Mouse (Mus musculus): ENCODE results near the gene Olfr638. TPM values are rescaled to one million over a fixed set of nuclear protein-coding genes. Genes with fewer than 3 reads are reported as not detected.
"Not testable (repeated sequence)": the region's sequence is repeated elsewhere in the genome, so short reads cannot be mapped to it uniquely, and the experiment has no call there.

The Olfr638 gene
- not detected for total RNA-seq (2021)

DNA sequence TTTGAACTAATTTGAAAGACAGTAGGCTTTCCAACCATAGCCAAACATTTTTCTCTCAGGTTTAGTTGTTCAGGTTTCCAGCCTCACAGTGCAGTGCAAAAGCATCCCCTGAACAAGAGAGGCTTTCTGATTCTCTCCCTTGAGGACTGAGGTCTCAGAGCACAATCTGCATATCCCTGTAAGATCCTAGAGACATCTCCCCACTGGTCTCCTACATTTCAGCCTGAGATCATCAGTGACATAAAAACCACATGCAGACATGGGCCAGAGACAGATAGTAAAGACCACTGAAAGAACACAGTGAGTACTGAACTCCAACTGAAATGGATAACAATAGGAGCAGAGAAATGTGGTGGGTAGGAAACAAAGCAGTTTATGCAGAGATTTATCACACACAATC is at the start of gene Olfr638:
TSS of gene Olfr638 (plus strand) at position 301 of the 400 bp plus-strand sequence.
- no peak for DNase-seq

- not testable (repeated sequence) for DNase-seq
Observed at GRCm38 (mm10) chr7:103966873-103967272, 31.7 kb upstream of the Olfr638 start.

DNA sequence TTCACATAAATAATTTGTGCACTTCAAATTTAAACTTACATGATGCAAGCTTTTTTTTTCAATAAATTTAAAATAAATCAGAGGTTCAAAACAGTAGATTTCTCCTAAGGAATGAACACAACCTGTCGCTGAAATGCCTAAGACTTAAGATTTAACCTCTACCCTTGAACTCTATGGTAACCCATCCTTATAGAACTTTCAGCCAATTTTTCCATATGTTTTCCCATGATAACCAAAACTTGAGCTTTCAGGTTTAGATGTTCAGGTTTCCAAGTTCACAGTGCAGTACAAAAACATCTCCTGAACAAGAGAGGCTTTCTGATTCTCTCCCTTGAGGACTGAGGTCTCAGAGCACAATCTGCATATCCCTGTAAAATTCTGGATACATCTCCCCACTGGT is 27.7 kb upstream of the Olfr638 start, which contains the start of gene Olfr635:
TSS of gene Olfr635 (plus strand) at position 301 of the 400 bp plus-strand sequence.
- no peak for DNase-seq

DNA sequence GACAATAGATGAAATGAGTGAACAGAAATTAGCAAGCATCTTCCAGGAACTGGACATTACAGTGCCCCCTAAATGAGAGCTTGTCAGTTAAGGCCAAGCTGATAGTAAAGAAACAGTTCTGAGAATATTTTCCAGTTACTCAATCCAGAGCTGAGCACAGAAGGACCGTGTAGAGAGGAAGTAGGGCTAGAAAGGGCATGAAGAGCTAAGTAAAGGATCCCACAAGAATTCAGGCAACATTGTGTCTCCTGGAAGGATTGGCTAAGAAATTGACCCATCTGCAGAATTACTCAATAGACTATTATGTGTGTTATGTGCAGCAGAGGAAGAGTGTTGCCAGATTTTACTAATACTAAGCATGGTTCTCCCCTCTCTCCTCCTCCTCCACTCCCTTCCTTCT is 26.8 kb upstream of the Olfr638 start:
- no peak for DNase-seq

DNA sequence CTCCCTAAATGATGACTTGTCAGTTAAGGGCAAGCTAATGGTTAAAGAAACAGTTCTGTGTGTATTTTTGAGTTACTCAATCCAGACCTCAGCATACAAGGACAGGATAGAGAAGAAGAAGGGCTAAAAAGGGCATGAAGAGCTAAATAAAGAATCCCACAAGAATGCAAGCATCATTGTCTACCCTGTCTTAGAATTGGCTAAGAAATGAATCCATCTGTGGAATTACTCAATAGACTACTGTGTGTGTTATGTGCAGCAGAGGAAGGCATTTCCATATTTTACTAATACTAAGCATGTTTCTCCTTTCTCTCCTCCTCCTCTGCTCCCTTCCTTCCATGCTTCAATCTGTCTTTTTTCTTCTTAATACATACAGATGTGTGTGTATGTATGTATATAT is 578 bp downstream of the Olfr638 start:
- DNase-seq: no peak

DNA sequence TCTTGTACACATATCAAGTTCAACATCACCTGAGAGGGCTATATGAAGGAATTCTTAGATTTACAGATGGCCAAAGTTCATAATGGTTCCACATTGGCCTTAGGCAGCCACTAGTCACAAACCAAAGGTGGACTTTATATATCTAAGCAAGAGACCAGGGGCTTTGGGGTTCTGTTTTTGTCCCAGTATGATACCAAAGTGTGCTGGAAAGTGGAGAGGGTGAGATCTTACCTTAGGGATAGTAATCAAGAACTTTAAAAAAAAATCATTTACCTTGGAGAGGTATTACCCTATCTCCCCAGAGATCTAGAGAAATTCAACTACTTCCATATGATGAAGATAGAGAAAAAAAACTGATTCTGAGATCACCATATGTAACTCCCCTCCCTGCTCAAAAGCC is 18.7 kb downstream of the Olfr638 start, which contains the start of gene Olfr639:
TSS of gene Olfr639 (minus strand) at position 101 of the 400 bp plus-strand sequence.
- no peak for DNase-seq

DNA sequence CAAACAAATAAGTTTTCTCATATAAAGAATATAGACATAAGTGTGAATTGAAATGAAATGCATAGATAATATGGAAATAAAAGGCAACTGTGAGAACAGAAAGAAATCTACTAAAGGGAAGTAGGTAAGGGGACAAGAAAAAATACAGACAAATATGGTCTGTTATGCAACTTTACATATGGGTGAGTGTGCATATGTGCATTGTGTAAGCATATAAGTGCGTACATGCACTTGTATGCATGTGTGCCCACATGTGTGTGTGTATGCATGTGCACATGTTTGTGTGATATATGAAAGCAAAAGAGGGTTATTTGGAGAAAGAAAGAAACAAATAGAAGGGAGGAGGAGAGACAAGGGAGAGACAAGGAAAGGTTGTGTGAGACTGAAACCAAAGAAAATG is 20.4 kb downstream of the Olfr638 start:
- no peak for DNase-seq

GRCm38 (mm10) chr7:104021651-104022050 is 23.1 kb downstream of the Olfr638 start:
- DNase-seq: no peak

DNA sequence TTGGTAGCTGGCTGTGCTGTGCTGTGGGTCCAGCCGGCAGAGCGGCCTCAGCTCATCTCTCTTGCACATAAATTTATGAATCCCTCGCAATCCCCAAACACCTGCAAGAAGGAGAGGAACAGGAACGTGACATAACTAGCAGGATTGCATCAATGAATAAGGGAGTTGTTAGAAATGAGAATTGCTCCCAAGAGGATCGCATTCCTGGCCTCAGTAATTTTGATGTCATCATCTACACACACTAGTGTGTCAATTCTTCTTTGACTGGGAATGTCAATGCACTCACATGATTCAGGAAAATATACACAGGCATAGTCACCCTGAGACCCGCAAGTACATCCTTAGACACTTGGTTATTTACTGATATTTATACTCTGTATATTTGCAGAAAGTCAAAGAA is 26.9 kb downstream of the Olfr638 start, which contains the start of gene Olfr640:
TSS of gene Olfr640 (minus strand) at position 101 of the 400 bp plus-strand sequence.
- DNase-seq: no peak

DNA sequence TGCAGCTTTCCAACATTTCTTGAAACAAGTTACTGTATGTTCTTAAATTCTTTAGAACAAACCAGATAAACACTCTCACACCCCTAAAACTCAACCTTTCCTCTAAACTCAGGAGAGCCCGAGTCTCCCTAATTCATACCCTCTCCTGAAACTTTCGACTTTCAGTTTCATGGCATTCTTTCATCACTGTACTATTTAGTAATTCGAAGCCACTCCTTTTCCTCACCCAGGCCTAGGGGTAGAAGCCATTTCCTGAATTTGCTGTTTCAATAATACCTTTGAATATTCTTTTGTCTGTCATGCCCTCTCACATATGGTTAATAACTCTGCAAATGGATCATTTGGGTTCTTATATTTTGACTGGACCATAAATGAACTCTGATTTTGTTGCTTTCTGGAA is 28.4 kb downstream of the Olfr638 start:
- no peak for DNase-seq

GRCm38 (mm10) chr7:104035145-104035544 is 36.6 kb downstream of the Olfr638 start, which contains the start of gene Olfr641:
Gene Olfr641 (plus strand): TSS chr7:104035445.
- DNase-seq: no peak

GRCm38 (mm10) chr7:104050745-104051144 is 52.2 kb downstream of the Olfr638 start:
- no peak for DNase-seq

DNA sequence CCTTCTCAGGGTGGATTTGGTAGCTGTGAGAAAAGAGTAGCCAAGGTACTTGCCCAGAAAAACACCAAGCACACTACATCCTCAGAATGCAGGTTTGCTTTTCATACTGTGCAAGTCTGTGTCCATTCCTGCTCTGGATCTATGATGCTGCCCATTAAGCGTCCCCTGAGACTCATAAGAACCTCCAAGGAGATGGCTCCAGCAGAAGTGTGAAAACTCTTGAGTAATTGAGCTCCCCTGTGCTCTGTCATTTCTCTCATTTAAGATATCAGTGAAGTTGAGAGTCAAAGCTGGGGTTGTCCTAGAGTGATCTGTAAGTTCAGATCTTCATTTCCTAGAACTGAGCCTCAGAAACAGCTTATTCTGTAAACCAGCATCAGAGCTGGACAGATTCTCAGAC is 54.0 kb downstream of the Olfr638 start, which contains the start of gene Olfr642:
TSS of gene Olfr642 (minus strand) at position 101 of the 400 bp plus-strand sequence.
- DNase-seq: no peak

Other genes with a start within 250 kb of the Olfr638 start
- not detected for gene Olfr630, start 241.4 kb upstream of the Olfr638 start, total RNA-seq (2021)
- not detected for gene Olfr69, start 227.2 kb upstream of the Olfr638 start, total RNA-seq (2021)
- gene Olfr68, start 219.0 kb upstream of the Olfr638 start, total RNA-seq (2021): not detected
- gene Olfr67, start 206.9 kb upstream of the Olfr638 start, total RNA-seq (2021): not detected
- gene Hbb-bt, start 184.8 kb upstream of the Olfr638 start, total RNA-seq (2021): 1,000 to 10,000 TPM in 1 of 2 experiments, 100 to 1,000 TPM in 1; 541 to 1,864 TPM
- over 10,000 TPM in 1 of 2 experiments, 1,000 to 10,000 TPM in 1; 4,494 to 12,962 TPM for gene Hbb-bs, start 170.7 kb upstream of the Olfr638 start, total RNA-seq (2021)
- not detected for gene Hbb-bh2, start 158.2 kb upstream of the Olfr638 start, total RNA-seq (2021)
- not detected for gene Hbb-bh1, start 155.6 kb upstream of the Olfr638 start, total RNA-seq (2021)
- gene Hbb-y, start 145.5 kb upstream of the Olfr638 start, total RNA-seq (2021): under 1 TPM in 1 of 2 experiments, not detected in 1; 0.74 TPM
- gene Olfr66, start 112.5 kb upstream of the Olfr638 start, total RNA-seq (2021): not detected
- not detected for gene Olfr64, start 104.3 kb upstream of the Olfr638 start, total RNA-seq (2021)
- gene Olfr65, start 95.3 kb upstream of the Olfr638 start, total RNA-seq (2021): not detected
- gene Olfr631, start 69.9 kb upstream of the Olfr638 start, total RNA-seq (2021): not detected
- gene Olfr632, start 64.4 kb upstream of the Olfr638 start, total RNA-seq (2021): not detected
- not detected for gene Olfr633, start 54.3 kb upstream of the Olfr638 start, total RNA-seq (2021)
- gene Olfr635, start 27.6 kb upstream of the Olfr638 start, total RNA-seq (2021): under 1 TPM in 1 of 2 experiments, not detected in 1; 0.05 TPM
- gene Olfr639, start 18.6 kb downstream of the Olfr638 start, total RNA-seq (2021): under 1 TPM in 1 of 2 experiments, not detected in 1; 0.05 TPM
- gene Olfr640, start 26.8 kb downstream of the Olfr638 start, total RNA-seq (2021): not detected
- not detected for gene Olfr641, start 36.7 kb downstream of the Olfr638 start, total RNA-seq (2021)
- gene Olfr642, start 53.9 kb downstream of the Olfr638 start, total RNA-seq (2021): not detected
- not detected for gene 4930516K23Rik, start 62.7 kb downstream of the Olfr638 start, total RNA-seq (2021)
- not detected for gene Olfr644, start 73.1 kb downstream of the Olfr638 start, total RNA-seq (2021)
- not detected for gene Olfr645, start 86.7 kb downstream of the Olfr638 start, total RNA-seq (2021)
- not detected for gene Olfr646, start 106.1 kb downstream of the Olfr638 start, total RNA-seq (2021)
- gene Ubqln5, start 131.1 kb downstream of the Olfr638 start, total RNA-seq (2021): not detected
- not detected for gene Olfr643, start 138.7 kb downstream of the Olfr638 start, total RNA-seq (2021)
- gene Ubqln3, start 144.5 kb downstream of the Olfr638 start, total RNA-seq (2021): not detected
- gene Ubqlnl, start 151.8 kb downstream of the Olfr638 start, total RNA-seq (2021): not detected
- gene Olfm5, start 166.1 kb downstream of the Olfr638 start, total RNA-seq (2021): not detected
- gene Olfr648, start 184.6 kb downstream of the Olfr638 start, total RNA-seq (2021): under 1 TPM in 1 of 2 experiments, not detected in 1; 0.11 TPM
- gene Olfr649, start 197.2 kb downstream of the Olfr638 start, total RNA-seq (2021): not detected
- 1 to 10 TPM; 1.2 to 1.7 TPM for gene Trim6, start 220.0 kb downstream of the Olfr638 start, total RNA-seq (2021)
- gene Trim34a, start 245.7 kb downstream of the Olfr638 start, total RNA-seq (2021): 1 to 10 TPM; 3.2 TPM

Measured in heart, postnatal 4 days (tissue).